Mouse (Mus musculus) embryonic facial prominence, embryonic 11.5 days (tissue): ENCODE measurements around the gene Tprn. TPM values are rescaled to one million over a fixed set of nuclear protein-coding genes. Genes with fewer than 3 reads are reported as not detected.

Source experiments
- ATAC-seq: fragments of 200-750 bp; cut with Nextera tagmentation; replicated peaks from 2 replicates; pipeline ENCODE4 v1.8.0; 2017; ENCODE audit warnings: low read depth; ENCODE audit not compliant: insufficient number of reproducible peaks, low FRiP score, low TSS enrichment
- DNase-seq: peaks from one replicate; pipeline ENCODE4 v3.0.0-alpha.2; 2015; ENCODE audit warnings: low spot score
- H3K27ac ChIP-seq: fragments of 300-500 bp; sonication (generic); replicated peaks from 2 replicates; pipeline ENCODE4 v1.5.1; 2014; ENCODE audit warnings: mild to moderate bottlenecking, low read depth, low read length, control low read depth
- H3K27me3 ChIP-seq: fragments of 300-500 bp; sonication (generic); 2 replicates; pipeline ENCODE4 v1.6.1; 2014; ENCODE audit warnings: mild to moderate bottlenecking, low read length, moderate library complexity, mixed read lengths; ENCODE audit not compliant: control insufficient read depth, insufficient read depth
- H3K36me3 ChIP-seq: fragments of 300-500 bp; sonication (generic); replicated peaks from 2 replicates; pipeline ENCODE4 v1.6.1; 2014; ENCODE audit warnings: low read depth, mild to moderate bottlenecking, low read length, moderate library complexity, mixed read lengths; ENCODE audit not compliant: control insufficient read depth, insufficient read depth
- H3K4me1 ChIP-seq: fragments of 300-500 bp; sonication (generic); 2 replicates; pipeline ENCODE4 v1.6.1; 2014; ENCODE audit warnings: low read length, mixed read lengths; ENCODE audit not compliant: control insufficient read depth, insufficient read depth
- H3K4me2 ChIP-seq: fragments of 300-500 bp; sonication (generic); 2 replicates; pipeline ENCODE4 v1.6.1; 2014; ENCODE audit warnings: low read depth, mild to moderate bottlenecking, control low read depth, low read length, moderate library complexity
- H3K4me3 ChIP-seq: fragments of 300-500 bp; sonication (generic); 2 replicates; pipeline ENCODE4 v1.5.1; 2014; ENCODE audit warnings: low read depth, low read length, control low read depth
- H3K9ac ChIP-seq: fragments of 300-500 bp; sonication (generic); replicated peaks from 2 replicates; pipeline ENCODE4 v1.6.1; 2014; ENCODE audit warnings: mild to moderate bottlenecking, control low read depth, low read length
- H3K9me3 ChIP-seq: fragments of 300-500 bp; sonication (generic); replicated peaks from 2 replicates; pipeline ENCODE4 v1.6.1; 2016; ENCODE audit warnings: mild to moderate bottlenecking, low read length, inconsistent platforms, mixed read lengths; ENCODE audit not compliant: control insufficient read depth
- WGBS: fragments of 180-500 bp; shearing (Covaris S2); extraction: QIAGEN DNeasy Blood & Tissue Kit; methylation state at CpG from one replicate; pipeline ENCODE4 v1.1.7; 2014; 5-methylcytosine and 5-hydroxymethylcytosine counted together
- polyA plus RNA-seq: library from polyadenylated mRNA; unstranded; fragments of >200 nt; fragmentation: Nextera tagmentation; extraction: Ambion mirVana; gene quantifications from 2 replicates; pipeline ENCODE4 v1.2.1, GENCODE M21; 2014

Tprn gene
- polyA plus RNA-seq, 1 experiment from 2014 or later: 4.3 TPM

- 55% methylated on average over 7 of the region's 7 CpGs for WGBS
Observed at GRCm38 (mm10) chr2:25286837-25287636, 24.6 kb downstream of the Tprn start.

GRCm38 (mm10) chr2:25287927-25288649 is 25.7 kb downstream of the Tprn start, which contains the start of gene Tmem210:
Gene Tmem210 (plus strand): TSS chr2:25288145.
- H3K27me3 ChIP-seq: peaks cover 52% of the 10 kb centered on the region
- ATAC-seq: no peak
- no peak for DNase-seq
- H3K9ac ChIP-seq: no peak within 1 kb of the TSS
- no peak within 1 kb of the TSS for H3K4me2 ChIP-seq
- no peak within 1 kb of the TSS for H3K4me3 ChIP-seq
- H3K27ac ChIP-seq: no peak within 1 kb of the TSS
- whole genome bisulfite sequencing: 87% methylated on average over 6 of the region's 6 CpGs
- H3K36me3 ChIP-seq: peaks cover 6% of the 10 kb centered on the region
- H3K4me1 ChIP-seq: peaks cover 3% of the 10 kb centered on the region; the same call in 1 of the 2 replicates
- H3K9me3 ChIP-seq: no peaks in the 10 kb centered on the region

More at GRCm38 (mm10) chr2:25286837-25287636, 24.6 kb downstream of the Tprn start:
- Histone ChIP-seq H3K27me3 (peaks cover 41% of the 10 kb centered on the region), H3K36me3 (peaks cover 7% of the 10 kb centered on the region), H3K27ac (no peak overlapping the region), H3K9ac (no peak overlapping the region), H3K4me1 (peaks cover 2% of the 10 kb centered on the region; the same call in 1 of the 2 replicates), H3K9me3 (no peaks in the 10 kb centered on the region), H3K4me3 (no peak overlapping the region), H3K4me2 (no peak overlapping the region)
- ATAC-seq (no peak), DNase-seq (no peak)

GRCm38 (mm10) chr2:25288734-25289345 is 26.4 kb downstream of the Tprn start:
- no peaks in the 10 kb centered on the region for H3K9me3 ChIP-seq
- WGBS: 81% methylated on average over 7 of the region's 7 CpGs
- H3K36me3 ChIP-seq: peaks cover 6% of the 10 kb centered on the region
- DNase-seq: no peak
- no peak overlapping the region for H3K27ac ChIP-seq
- H3K27me3 ChIP-seq: peaks cover 55% of the 10 kb centered on the region
- H3K4me3 ChIP-seq: no peak overlapping the region
- H3K4me2 ChIP-seq: no peak overlapping the region
- H3K4me1 ChIP-seq: peaks cover 3% of the 10 kb centered on the region; the same call in 1 of the 2 replicates
- H3K9ac ChIP-seq: no peak overlapping the region
- no peak for ATAC-seq

- Histone ChIP-seq H3K9ac (no peak within 1 kb of the TSS), H3K4me2 (no peak within 1 kb of the TSS), H3K27me3 (peaks cover 55% of the 10 kb centered on the region), H3K36me3 (peaks cover 3% of the 10 kb centered on the region), H3K4me3 (no peak within 1 kb of the TSS), H3K4me1 (peaks cover 3% of the 10 kb centered on the region; the same call in 1 of the 2 replicates), H3K9me3 (no peaks in the 10 kb centered on the region), H3K27ac (no peak within 1 kb of the TSS)
- WGBS: 9% methylated on average over 11 of the region's 11 CpGs
- DNase-seq (no peak), ATAC-seq (no peak)
Observed at GRCm38 (mm10) chr2:25289651-25290050, 27.2 kb downstream of the Tprn start, which contains the start of gene Lrrc26. Gene Lrrc26 (plus strand): TSS chr2:25289915.

- peaks cover 55% of the 10 kb centered on the region for H3K27me3 ChIP-seq
- H3K4me3 ChIP-seq: no peak overlapping the region
- H3K36me3 ChIP-seq: no peaks in the 10 kb centered on the region; the same call in 1 of the 2 replicates
- no peak for DNase-seq
- ATAC-seq: no peak
- H3K9ac ChIP-seq: no peak overlapping the region
- no peak overlapping the region for H3K27ac ChIP-seq
- 2% methylated on average over 54 of the region's 54 CpGs for WGBS
- no peaks in the 10 kb centered on the region for H3K9me3 ChIP-seq
- no peak overlapping the region for H3K4me2 ChIP-seq
- H3K4me1 ChIP-seq: peaks cover 3% of the 10 kb centered on the region; the same call in 1 of the 2 replicates
Observed at GRCm38 (mm10) chr2:25290101-25290815, 27.8 kb downstream of the Tprn start.

GRCm38 (mm10) chr2:25290816-25291130 is 28.4 kb downstream of the Tprn start:
- Histone ChIP-seq H3K4me2 (no peak overlapping the region), H3K27ac (no peak overlapping the region), H3K9me3 (no peaks in the 10 kb centered on the region), H3K4me1 (peaks cover 3% of the 10 kb centered on the region; the same call in 1 of the 2 replicates), H3K4me3 (no peak overlapping the region), H3K36me3 (no peaks in the 10 kb centered on the region; the same call in 1 of the 2 replicates), H3K27me3 (peaks cover 55% of the 10 kb centered on the region), H3K9ac (no peak overlapping the region)
- ATAC-seq (no peak), DNase-seq (no peak)
- WGBS: under 1% methylated on average over 18 of the region's 18 CpGs

- H3K27me3 ChIP-seq: peaks cover 55% of the 10 kb centered on the region
- no peak overlapping the region for H3K9ac ChIP-seq
- no peak for DNase-seq
- no peak overlapping the region for H3K27ac ChIP-seq
- ATAC-seq: peak; percentile 24; the same call in 1 of the 2 replicates
- no peaks in the 10 kb centered on the region for H3K9me3 ChIP-seq
- H3K4me1 ChIP-seq: peaks cover 3% of the 10 kb centered on the region; the same call in 1 of the 2 replicates
- H3K36me3 ChIP-seq: no peaks in the 10 kb centered on the region
- no peak overlapping the region; the same call in 1 of the 2 replicates for H3K4me2 ChIP-seq
- H3K4me3 ChIP-seq: 0 out of 2 replicates have a peak overlapping the region, but pooled peaks have one; percentile 6
- 7% methylated on average over 32 of the region's 32 CpGs for WGBS
Observed at GRCm38 (mm10) chr2:25291184-25292053, 29.0 kb downstream of the Tprn start.
